Comparison of ENCODE assay signal across 8 mouse cellular contexts in genomic region chr13:34128276-34129114, GRCm38 (mm10). TPM values are rescaled to one million over a fixed set of nuclear protein-coding genes. Genes with fewer than 3 reads are reported as not detected.
A peak's percentile ranks its signal among the peaks of the same experiment; 100 is the strongest.
DNase-seq lines count a peak whose midpoint lies in the region; ATAC-seq and TF ChIP-seq lines count a peak whose summit lies in the region.

No protein-coding gene starts in this region.

- no peak overlapping the region; the same call in 1 of the 2 replicates for H3K9ac ChIP-seq in embryonic facial prominence, embryonic 12.5 days
- peak overlapping the region; percentile 80 for H3K9ac ChIP-seq in hindbrain, postnatal 0 days (replicated peaks; ENCODE audit: low read length)
- H3K9ac ChIP-seq in midbrain, embryonic 14.5 days (replicated peaks; ENCODE audit: low read length), result peak overlapping the region; percentile 76

- no peaks in the 10 kb centered on the region for H3K9me3 ChIP-seq in embryonic facial prominence, embryonic 12.5 days
- H3K9me3 ChIP-seq in hindbrain, postnatal 0 days (ENCODE audit: low read length), result no peaks in the 10 kb centered on the region
- H3K9me3 ChIP-seq in midbrain, embryonic 14.5 days (ENCODE audit: control insufficient read depth, low read length), result no peaks in the 10 kb centered on the region

- peak overlapping the region; percentile 63 for H3K4me3 ChIP-seq in embryonic facial prominence, embryonic 12.5 days
- peak overlapping the region; percentile 70 for H3K4me3 ChIP-seq in hindbrain, postnatal 0 days (ENCODE audit: low read length)
- peak overlapping the region; percentile 93 for H3K4me3 ChIP-seq in midbrain, embryonic 14.5 days (replicated peaks; ENCODE audit: low read depth, low read length)

- WGBS in embryonic facial prominence, embryonic 12.5 days, result 64% methylated on average over 9 of the region's 9 CpGs
- WGBS in hindbrain, postnatal 0 days, result 17% methylated on average over 9 of the region's 9 CpGs
- WGBS in midbrain, embryonic 14.5 days, result 13% methylated on average over 9 of the region's 9 CpGs

- peak; percentile 43 for DNase-seq in kidney, adult 11 months
- no peak for DNase-seq in kidney, adult 9 months
- DNase-seq in hindbrain, postnatal 0 days (ENCODE audit: low spot score), result peak; percentile 37
- DNase-seq in midbrain, embryonic 14.5 days, result peak; percentile 60
- DNase-seq in right cerebral cortex, postnatal 36 days (ENCODE audit: low spot score in 2 of 2), result no peak
- no peak for DNase-seq in lung, postnatal 10 days

- TF ChIP-seq CTCF in hindbrain, postnatal 0 days (IDR thresholded peaks at IDR 0.05; ENCODE audit: low read depth), result no peak

- no peaks in the 10 kb centered on the region for H3K27me3 ChIP-seq in embryonic facial prominence, embryonic 12.5 days
- H3K27me3 ChIP-seq in hindbrain, postnatal 0 days (ENCODE audit: insufficient read depth, low read length), result no peaks in the 10 kb centered on the region
- H3K27me3 ChIP-seq in midbrain, embryonic 14.5 days (ENCODE audit: control insufficient read depth, insufficient read depth, low read length), result no peaks in the 10 kb centered on the region

- 0 out of 2 replicates have a peak, but pooled peaks cover 5% of the 10 kb centered on the region for H3K36me3 ChIP-seq in embryonic facial prominence, embryonic 12.5 days
- H3K36me3 ChIP-seq in hindbrain, postnatal 0 days (ENCODE audit: insufficient read depth, low read length), result peaks cover 4% of the 10 kb centered on the region; the same call in 1 of the 2 replicates
- peaks cover 40% of the 10 kb centered on the region for H3K36me3 ChIP-seq in midbrain, embryonic 14.5 days (ENCODE audit: control insufficient read depth, insufficient read depth, low read length)

- ATAC-seq in embryonic facial prominence, embryonic 12.5 days (ENCODE audit: insufficient number of reproducible peaks, insufficient read depth, low FRiP score, low TSS enrichment), result no peak
- ATAC-seq in hindbrain, postnatal 0 days, result no peak
- ATAC-seq in midbrain, embryonic 14.5 days (ENCODE audit: low FRiP score, low TSS enrichment), result no peak
- no peak for ATAC-seq in granulocyte monocyte progenitor cell, adult 5-6 weeks (replicated peaks; ENCODE audit: poor library complexity, severe bottlenecking)

- H3K4me1 ChIP-seq in embryonic facial prominence, embryonic 12.5 days, result peaks cover 39% of the 10 kb centered on the region
- peaks cover 19% of the 10 kb centered on the region; the same call in 1 of the 2 replicates for H3K4me1 ChIP-seq in hindbrain, postnatal 0 days (ENCODE audit: insufficient read depth, low read length)
- H3K4me1 ChIP-seq in midbrain, embryonic 14.5 days (ENCODE audit: control insufficient read depth, insufficient read depth, low read length), result peaks cover 28% of the 10 kb centered on the region

- H3K27ac ChIP-seq in embryonic facial prominence, embryonic 12.5 days, result no peak overlapping the region
- peak overlapping the region; percentile 99 for H3K27ac ChIP-seq in hindbrain, postnatal 0 days
- H3K27ac ChIP-seq in midbrain, embryonic 14.5 days (replicated peaks; ENCODE audit: low read depth, low read length), result peak overlapping the region; percentile 98

- peak overlapping the region; percentile 78 for H3K4me2 ChIP-seq in embryonic facial prominence, embryonic 12.5 days (replicated peaks)
- peak overlapping the region; percentile 94 for H3K4me2 ChIP-seq in hindbrain, postnatal 0 days (ENCODE audit: low read depth, low read length)
- H3K4me2 ChIP-seq in midbrain, embryonic 14.5 days (ENCODE audit: low read length), result peak overlapping the region; percentile 88

RNA-seq across cellular contexts. Expression of gene Tubb2b, which starts 1.8 kb away (rescaled TPM):
- polyA plus RNA-seq in embryonic facial prominence, embryonic 12.5 days (2016; fragmentation: Nextera tagmentation; extraction: Ambion mirVana), result 66.5 and 77.7 TPM in 2 replicates
- 4,422 and 4,857 TPM in 2 replicates for total RNA-seq in hindbrain, postnatal 0 days (2014; rRNA removed)
- 709 and 787 TPM in 2 replicates for polyA plus RNA-seq in hindbrain, postnatal 0 days (2015; fragmentation: Nextera tagmentation; extraction: Ambion mirVana)
- 758 and 1,005 TPM in 2 replicates for polyA plus RNA-seq in midbrain, embryonic 14.5 days (2014; fragmentation: Nextera tagmentation; extraction: Ambion mirVana)
- not detected in 2 replicates for total RNA-seq in granulocyte monocyte progenitor cell, adult 5-6 weeks (2014; fragmentation: Nextera tagmentation)
- total RNA-seq in granulocyte monocyte progenitor cell, adult 5-6 weeks (2017), result not detected in 2 replicates

RNA-seq across cellular contexts. Expression of gene Psmg4, which starts 34.3 kb away (rescaled TPM):
- 111 TPM in 2 replicates for polyA plus RNA-seq in embryonic facial prominence, embryonic 12.5 days (2016; fragmentation: Nextera tagmentation; extraction: Ambion mirVana)
- total RNA-seq in hindbrain, postnatal 0 days (2014; rRNA removed), result 41.6 and 75.9 TPM in 2 replicates
- 88.5 and 92.0 TPM in 2 replicates for polyA plus RNA-seq in hindbrain, postnatal 0 days (2015; fragmentation: Nextera tagmentation; extraction: Ambion mirVana)
- polyA plus RNA-seq in midbrain, embryonic 14.5 days (2014; fragmentation: Nextera tagmentation; extraction: Ambion mirVana), result 79.2 and 96.7 TPM in 2 replicates
- 50.2 and 81.2 TPM in 2 replicates for total RNA-seq in granulocyte monocyte progenitor cell, adult 5-6 weeks (2014; fragmentation: Nextera tagmentation)
- total RNA-seq in granulocyte monocyte progenitor cell, adult 5-6 weeks (2017), result 181 and 240 TPM in 2 replicates

RNA-seq across cellular contexts. Expression of gene Tubb2a, which starts 50.7 kb away (rescaled TPM):
- polyA plus RNA-seq in embryonic facial prominence, embryonic 12.5 days (2016; fragmentation: Nextera tagmentation; extraction: Ambion mirVana), result 162 and 188 TPM in 2 replicates
- total RNA-seq in hindbrain, postnatal 0 days (2014; rRNA removed), result 6,578 and 6,630 TPM in 2 replicates
- 3,263 and 3,562 TPM in 2 replicates for polyA plus RNA-seq in hindbrain, postnatal 0 days (2015; fragmentation: Nextera tagmentation; extraction: Ambion mirVana)
- polyA plus RNA-seq in midbrain, embryonic 14.5 days (2014; fragmentation: Nextera tagmentation; extraction: Ambion mirVana), result 2,201 and 2,712 TPM in 2 replicates
- 2.3 and 3.4 TPM in 2 replicates for total RNA-seq in granulocyte monocyte progenitor cell, adult 5-6 weeks (2014; fragmentation: Nextera tagmentation)
- total RNA-seq in granulocyte monocyte progenitor cell, adult 5-6 weeks (2017), result 7.0 and 8.5 TPM in 2 replicates

Comparison
In these comparisons a context has a peak if more than half of its experiments do, and no peak if none do; other contexts are left out.
1. DNase-seq: peak in kidney, adult 11 months (single experiment), hindbrain, postnatal 0 days (single experiment) and midbrain, embryonic 14.5 days (single experiment); none in kidney, adult 9 months (single experiment), right cerebral cortex, postnatal 36 days (0 of 2) and lung, postnatal 10 days (single experiment).
2. RNA of gene Tubb2a, which starts 50.7 kb away (polyA plus RNA-seq): 3,263 to 3,562 TPM in hindbrain, postnatal 0 days and 2,201 to 2,712 TPM in midbrain, embryonic 14.5 days; 162 to 188 TPM in embryonic facial prominence, embryonic 12.5 days; every median in the first group is over 10 times any median in the second.
3. Peak in every context shown above with its lines, with median percentiles within 50 percentile points of each other: H3K4me2 ChIP-seq and H3K4me3 ChIP-seq.